Mouse (Mus musculus): Measurements from ENCODE around the gene Actb. TPM values are rescaled to one million over a fixed set of nuclear protein-coding genes. Genes with fewer than 3 reads are reported as not detected.

Gene Actb
- total and polyA plus RNA-seq, 3 experiments: 1,403 to 4,417 (median 3,042) TPM

- Histone ChIP-seq H3K9ac (ENCODE audit: control insufficient read depth, low read depth, low read length, poor library complexity, severe bottlenecking) (no peak overlapping the region), H3K36me3 (ENCODE audit: control insufficient read depth in 1 of 2, insufficient read depth in 2 of 2, low read length in 2 of 2) (no peaks in the 10 kb centered on the region), H3K27ac (ENCODE audit: control insufficient read depth, low read depth, low read length) (no peak overlapping the region), H3K4me1 (ENCODE audit: control insufficient read depth in 1 of 2, insufficient read depth in 2 of 2, low read length in 2 of 2) (no peaks in the 10 kb centered on the region), H3K27me3 (ENCODE audit: control insufficient read depth in 1 of 2, insufficient read depth in 2 of 2, low read length in 2 of 2) (no peaks in the 10 kb centered on the region), H3K79me2 (ENCODE audit: control insufficient read depth, insufficient read depth, low read length, poor library complexity) (no peaks in the 10 kb centered on the region), H3K4me3 (ENCODE audit: control insufficient read depth in 1 of 2, insufficient read depth in 1 of 2, low read depth in 2 of 2, low read length in 2 of 2) (no peak overlapping the region), H3K9me3 (replicated peaks; ENCODE audit: insufficient read depth, low read length) (no peaks in the 10 kb centered on the region)
- TF ChIP-seq HCFC1 (IDR thresholded peaks at IDR 0.05; ENCODE audit: low read depth, low read length) (no peak), CTCF (IDR thresholded peaks at IDR 0.05 in 2 of 3, conservative IDR thresholded peaks at IDR 0.05 in 1 of 3; ENCODE audit: control insufficient read depth in 1 of 3, insufficient read depth in 1 of 3, low read depth in 2 of 3, low read length in 3 of 3, poor library complexity in 1 of 3, severe bottlenecking in 1 of 3) (no peak), E2F4 (IDR thresholded peaks at IDR 0.05; ENCODE audit: borderline replicate concordance, low read depth, low read length) (no peak), MYB (IDR thresholded peaks at IDR 0.05; ENCODE audit: low read depth, low read length) (no peak), ZKSCAN1 (IDR thresholded peaks at IDR 0.05; ENCODE audit: low read depth, low read length) (no peak), CHD2 (IDR thresholded peaks at IDR 0.05; ENCODE audit: low read length) (no peak), TBP (IDR thresholded peaks at IDR 0.05; ENCODE audit: low read depth, low read length) (no peak), GABPA (IDR thresholded peaks at IDR 0.05; ENCODE audit: low read depth, low read length) (no peak), ZMIZ1 (IDR thresholded peaks at IDR 0.05; ENCODE audit: low read depth, low read length) (no peak), SIN3A (IDR thresholded peaks at IDR 0.05; ENCODE audit: low read length) (no peak), RCOR1 (IDR thresholded peaks at IDR 0.05; ENCODE audit: low read depth, low read length) (no peak)
- DNase-seq (ENCODE audit: low read depth, low spot score): no peak
Measured at GRCm38 (mm10) chr5:142886761-142887160, 19.8 kb downstream of the Actb start.

GRCm38 (mm10) chr5:142886181-142886580 is 20.4 kb downstream of the Actb start:
- H3K4me3 ChIP-seq (ENCODE audit: control insufficient read depth in 1 of 2, insufficient read depth in 1 of 2, low read depth in 2 of 2, low read length in 2 of 2): no peak overlapping the region
- H3K36me3 ChIP-seq (ENCODE audit: control insufficient read depth in 1 of 2, insufficient read depth in 2 of 2, low read length in 2 of 2): no peaks in the 10 kb centered on the region
- no peaks in the 10 kb centered on the region for H3K4me1 ChIP-seq (ENCODE audit: control insufficient read depth in 1 of 2, insufficient read depth in 2 of 2, low read length in 2 of 2)
- H3K27me3 ChIP-seq (ENCODE audit: control insufficient read depth in 1 of 2, insufficient read depth in 2 of 2, low read length in 2 of 2): no peaks in the 10 kb centered on the region
- H3K9ac ChIP-seq (ENCODE audit: control insufficient read depth, low read depth, low read length, poor library complexity, severe bottlenecking): no peak overlapping the region
- H3K27ac ChIP-seq (ENCODE audit: control insufficient read depth, low read depth, low read length): no peak overlapping the region
- DNase-seq (ENCODE audit: low read depth, low spot score): no peak
- TF ChIP-seq CHD2 (IDR thresholded peaks at IDR 0.05; ENCODE audit: low read length) (no peak), RAD21 (IDR thresholded peaks at IDR 0.05; ENCODE audit: low read depth, low read length) (no peak), TAL1 (IDR thresholded peaks at IDR 0.05; ENCODE audit: low read length) (no peak), TCF12 (IDR thresholded peaks at IDR 0.05; ENCODE audit: low read depth, low read length) (no peak), SIN3A (IDR thresholded peaks at IDR 0.05; ENCODE audit: low read length) (no peak), ETS1 (IDR thresholded peaks at IDR 0.05; ENCODE audit: low read depth, low read length) (no peak), EP300 (IDR thresholded peaks at IDR 0.05; ENCODE audit: low read depth in 1 of 2, low read length in 2 of 2) (no peak)
- H3K79me2 ChIP-seq (ENCODE audit: control insufficient read depth, insufficient read depth, low read length, poor library complexity): no peaks in the 10 kb centered on the region
- H3K9me3 ChIP-seq (replicated peaks; ENCODE audit: insufficient read depth, low read length): no peaks in the 10 kb centered on the region

GRCm38 (mm10) chr5:142882471-142882870 is 24.1 kb downstream of the Actb start:
- DNase-seq (ENCODE audit: low read depth, low spot score): no peak
- Histone ChIP-seq H3K36me3 (ENCODE audit: control insufficient read depth in 1 of 2, insufficient read depth in 2 of 2, low read length in 2 of 2) (no peaks in the 10 kb centered on the region), H3K4me1 (ENCODE audit: control insufficient read depth in 1 of 2, insufficient read depth in 2 of 2, low read length in 2 of 2) (no peaks in the 10 kb centered on the region), H3K27me3 (ENCODE audit: control insufficient read depth in 1 of 2, insufficient read depth in 2 of 2, low read length in 2 of 2) (no peaks in the 10 kb centered on the region), H3K27ac (ENCODE audit: control insufficient read depth, low read depth, low read length) (no peak overlapping the region), H3K9me3 (replicated peaks; ENCODE audit: insufficient read depth, low read length) (no peaks in the 10 kb centered on the region), H3K9ac (ENCODE audit: control insufficient read depth, low read depth, low read length, poor library complexity, severe bottlenecking) (no peak overlapping the region), H3K4me3 (ENCODE audit: control insufficient read depth in 1 of 2, insufficient read depth in 1 of 2, low read depth in 2 of 2, low read length in 2 of 2) (no peak overlapping the region), H3K79me2 (ENCODE audit: control insufficient read depth, insufficient read depth, low read length, poor library complexity) (no peaks in the 10 kb centered on the region)
- TF ChIP-seq USF1 (IDR thresholded peaks at IDR 0.05; ENCODE audit: low read depth, low read length): no peak

Measured in MEL (cell line).